Mouse (Mus musculus) left cerebral cortex, postnatal 36 days (tissue): ENCODE data around the gene Idh2. TPM values are rescaled to one million over a fixed set of nuclear protein-coding genes. Genes with fewer than 3 reads are reported as not detected.

Source experiments
- DNase-seq, 2 experiments: peaks; one replicate each; pipeline ENCODE4 v3.0.0; 2021 to 2022; ENCODE audit warnings: low spot score in 2 of 2, mixed read lengths in 1 of 2
- intact Hi-C: fragments of 180-260 bp; cut with DNase I; formaldehyde crosslinking; loops from one replicate; pipeline ENCODE4 v1.15.1; 2025
- total RNA-seq, 2 experiments: library from RNA; stranded (reverse); gene quantifications; 2 replicates each; pipeline ENCODE4 v1.2.3; 2021

Gene Idh2
- total RNA-seq, 2 experiments from 2014 or later = 52.2 to 55.6 TPM

GRCm38 (mm10) chr7:80130344-80131055 lies 15.3 kb upstream of the Idh2 start:
- no peak for DNase-seq
- intact Hi-C loops = no loop called here

GRCm38 (mm10) chr7:80129278-80129677 lies 14.1 kb upstream of the Idh2 start:
- intact Hi-C loops = no loop called here
- no peak for DNase-seq

GRCm38 (mm10) chr7:80123672-80124071 lies 8.5 kb upstream of the Idh2 start:
- intact Hi-C loops = no loop called here
- DNase-seq = no peak

- no peak for DNase-seq
- intact Hi-C loops = no loop called here
These were observed 7.9 kb upstream of the Idh2 start for GRCm38 (mm10) chr7:80123115-80123514.

GRCm38 (mm10) chr7:80121083-80121482 lies 5.9 kb upstream of the Idh2 start:
- intact Hi-C loops = no loop called here
- DNase-seq = no peak

- peak; percentile 37 to 54 for DNase-seq
- intact Hi-C loops = no loop called here
These were observed 4.0 kb upstream of the Idh2 start for GRCm38 (mm10) chr7:80119198-80119597.

GRCm38 (mm10) chr7:80116158-80116557 lies 966 bp upstream of the Idh2 start:
- intact Hi-C loops = no loop called here
- no peak for DNase-seq

- DNase-seq = peak; percentile 62 to 64
- intact Hi-C loops = loop anchor here (2.0 to 5.0 kb wide), 2 partner anchors 88 to 192 kb away; partner anchors contain the start of gene Ap3s2
These were observed 555 bp downstream of the Idh2 start for GRCm38 (mm10) chr7:80114451-80115223.

GRCm38 (mm10) chr7:80113989-80114388 lies 1.2 kb downstream of the Idh2 start:
- intact Hi-C loops = loop anchor here (2.0 to 5.0 kb wide), 2 partner anchors 87 to 192 kb away; partner anchors contain the start of gene Ap3s2
- DNase-seq = no peak

- intact Hi-C loops = loop anchor here (5.0 kb wide), 1 partner anchor 189 kb away; the partner anchor contains the start of gene Ap3s2
- DNase-seq = peak; percentile 42 to 50
These were observed 3.8 kb downstream of the Idh2 start for GRCm38 (mm10) chr7:80111066-80112045.

GRCm38 (mm10) chr7:80106441-80106840 lies 8.8 kb downstream of the Idh2 start:
- DNase-seq = no peak
- intact Hi-C loops = no loop called here

GRCm38 (mm10) chr7:80105637-80106390 lies 9.4 kb downstream of the Idh2 start:
- no peak for DNase-seq
- intact Hi-C loops = no loop called here

- intact Hi-C loops = no loop called here
- no peak for DNase-seq
These were observed 11.9 kb downstream of the Idh2 start for GRCm38 (mm10) chr7:80103335-80103734.

GRCm38 (mm10) chr7:80098389-80098976 lies 16.7 kb downstream of the Idh2 start:
- intact Hi-C loops = no loop called here
- DNase-seq = no peak

GRCm38 (mm10) chr7:80095598-80096309 lies 19.4 kb downstream of the Idh2 start:
- DNase-seq = no peak
- intact Hi-C loops = no loop called here

- DNase-seq = no peak
- intact Hi-C loops = no loop called here
These were observed 20.7 kb downstream of the Idh2 start for GRCm38 (mm10) chr7:80094481-80094880.

GRCm38 (mm10) chr7:80092351-80093046 lies 22.7 kb downstream of the Idh2 start:
- intact Hi-C loops = no loop called here
- DNase-seq = peak; percentile 65 to 78

GRCm38 (mm10) chr7:80091866-80092210 lies 23.4 kb downstream of the Idh2 start:
- intact Hi-C loops = no loop called here
- no peak for DNase-seq
